Mouse (Mus musculus) embryonic facial prominence, embryonic 13.5 days (tissue): ENCODE results near the gene Irgq. TPM values are rescaled to one million over a fixed set of nuclear protein-coding genes. Genes with fewer than 3 reads are reported as not detected.
"Not testable (repeated sequence)": the region's sequence is repeated elsewhere in the genome, so short reads cannot be mapped to it uniquely, and the experiment has no call there.

Experiments
- ATAC-seq: fragments of 200-750 bp; cut with Nextera tagmentation; 2 replicates; pipeline ENCODE4 v1.8.0; 2017; ENCODE audit warnings: low read depth; ENCODE audit not compliant: insufficient number of reproducible peaks, insufficient read depth, low FRiP score, low TSS enrichment
- H3K27ac ChIP-seq: fragments of 300-500 bp; sonication (generic); 2 replicates; pipeline ENCODE4 v1.5.1; 2015; ENCODE audit warnings: moderate library complexity, mild to moderate bottlenecking, inconsistent platforms
- H3K27me3 ChIP-seq: fragments of 300-500 bp; sonication (generic); 2 replicates; pipeline ENCODE4 v1.6.1; 2015; ENCODE audit warnings: mild to moderate bottlenecking, inconsistent platforms
- H3K36me3 ChIP-seq: fragments of 300-500 bp; sonication (generic); 2 replicates; pipeline ENCODE4 v1.6.1; 2015; ENCODE audit warnings: mild to moderate bottlenecking, inconsistent platforms
- H3K4me1 ChIP-seq: fragments of 300-500 bp; sonication (generic); 2 replicates; pipeline ENCODE4 v1.6.1; 2015; ENCODE audit warnings: inconsistent platforms
- H3K4me2 ChIP-seq: fragments of 300-500 bp; sonication (generic); 2 replicates; pipeline ENCODE4 v1.6.1; 2015; ENCODE audit warnings: moderate library complexity, mild to moderate bottlenecking, inconsistent platforms
- H3K4me3 ChIP-seq: fragments of 300-500 bp; sonication (generic); 2 replicates; pipeline ENCODE4 v1.5.1; 2015; ENCODE audit warnings: mild to moderate bottlenecking, inconsistent platforms
- H3K9ac ChIP-seq: fragments of 300-500 bp; sonication (generic); 2 replicates; pipeline ENCODE4 v1.6.1; 2015; ENCODE audit warnings: mild to moderate bottlenecking, inconsistent platforms
- H3K9me3 ChIP-seq: fragments of 300-500 bp; sonication (generic); 2 replicates; pipeline ENCODE4 v1.6.1; 2016; ENCODE audit warnings: inconsistent platforms
- WGBS: fragments of 180-500 bp; shearing (Covaris S2); methylation state at CpG from one replicate; pipeline ENCODE4 v1.1.7; 2015; ENCODE audit warnings: mixed read lengths; 5-methylcytosine and 5-hydroxymethylcytosine counted together
- polyA plus RNA-seq: library from polyadenylated mRNA; unstranded; fragments of >200 nt; fragmentation: Nextera tagmentation; extraction: Ambion mirVana; gene quantifications from 2 replicates; pipeline ENCODE4 v1.2.1, GENCODE M21; 2015

Gene Irgq
- polyA plus RNA-seq, 1 experiment from 2014 or later: 9.6 TPM

GRCm38 (mm10) chr7:24517077-24517476 lies 13.4 kb upstream of the Irgq start:
- Histone ChIP-seq H3K9ac (no peak overlapping the region), H3K27ac (no peak overlapping the region), H3K4me2 (no peak overlapping the region), H3K27me3 (no peaks in the 10 kb centered on the region), H3K9me3 (no peaks in the 10 kb centered on the region), H3K36me3 (peaks cover 53% of the 10 kb centered on the region), H3K4me3 (no peak overlapping the region), H3K4me1 (no peaks in the 10 kb centered on the region)
- 41% methylated on average over 5 of the region's 5 CpGs for WGBS
- no peak for ATAC-seq

- Histone ChIP-seq H3K9ac (no peak overlapping the region), H3K27me3 (no peaks in the 10 kb centered on the region), H3K4me2 (no peak overlapping the region), H3K36me3 (peaks cover 47% of the 10 kb centered on the region), H3K4me1 (no peaks in the 10 kb centered on the region), H3K4me3 (no peak overlapping the region), H3K27ac (no peak overlapping the region), H3K9me3 (no peaks in the 10 kb centered on the region)
- 36% methylated on average over 5 of the region's 6 CpGs for WGBS
- ATAC-seq: no peak
These were observed 12.8 kb upstream of the Irgq start for GRCm38 (mm10) chr7:24517654-24518053.

GRCm38 (mm10) chr7:24519130-24519529 lies 11.4 kb upstream of the Irgq start:
- H3K36me3 ChIP-seq: peaks cover 32% of the 10 kb centered on the region
- no peaks in the 10 kb centered on the region for H3K27me3 ChIP-seq
- ATAC-seq: no peak
- H3K4me3 ChIP-seq: no peak overlapping the region
- no peak overlapping the region for H3K27ac ChIP-seq
- H3K9ac ChIP-seq: no peak overlapping the region
- no peaks in the 10 kb centered on the region for H3K9me3 ChIP-seq
- no peak overlapping the region for H3K4me2 ChIP-seq
- 35% methylated on average over 3 of the region's 3 CpGs for WGBS
- no peaks in the 10 kb centered on the region for H3K4me1 ChIP-seq

- 91% methylated on average over 10 of the region's 10 CpGs for WGBS
These were observed 10.4 kb upstream of the Irgq start for GRCm38 (mm10) chr7:24520054-24520453.

GRCm38 (mm10) chr7:24522805-24523204 lies 7.7 kb upstream of the Irgq start:
- H3K27me3 ChIP-seq: no peaks in the 10 kb centered on the region
- no peaks in the 10 kb centered on the region for H3K9me3 ChIP-seq
- no peak for ATAC-seq
- no peak overlapping the region for H3K4me3 ChIP-seq
- H3K9ac ChIP-seq: no peak overlapping the region
- peaks cover 4% of the 10 kb centered on the region for H3K36me3 ChIP-seq
- no peak overlapping the region for H3K4me2 ChIP-seq
- WGBS: 51% methylated on average over 5 of the region's 5 CpGs
- peaks cover 17% of the 10 kb centered on the region for H3K4me1 ChIP-seq
- H3K27ac ChIP-seq: no peak overlapping the region

More at GRCm38 (mm10) chr7:24520054-24520453, 10.4 kb upstream of the Irgq start:
- H3K4me3 ChIP-seq, H3K27ac ChIP-seq, H3K9me3 ChIP-seq, H3K9ac ChIP-seq, ATAC-seq, H3K27me3 ChIP-seq, H3K4me2 ChIP-seq, H3K4me1 ChIP-seq: not testable (repeated sequence)
- H3K36me3 ChIP-seq: peaks cover 23% of the 10 kb centered on the region

GRCm38 (mm10) chr7:24523723-24524122 lies 6.8 kb upstream of the Irgq start:
- Histone ChIP-seq H3K4me2 (no peak overlapping the region), H3K9me3 (no peaks in the 10 kb centered on the region), H3K36me3 (peaks cover under 1% of the 10 kb centered on the region; the same call in 1 of the 2 replicates), H3K27me3 (no peaks in the 10 kb centered on the region), H3K27ac (no peak overlapping the region), H3K9ac (no peak overlapping the region), H3K4me3 (no peak overlapping the region), H3K4me1 (peaks cover 17% of the 10 kb centered on the region)
- no peak for ATAC-seq
- WGBS: 84% methylated on average over 6 of the region's 6 CpGs

GRCm38 (mm10) chr7:24524978-24525377 lies 5.5 kb upstream of the Irgq start:
- WGBS: 81% methylated on average over 6 of the region's 6 CpGs
- Histone ChIP-seq H3K9ac (no peak overlapping the region), H3K27ac (no peak overlapping the region), H3K9me3 (no peaks in the 10 kb centered on the region), H3K4me2 (no peak overlapping the region), H3K36me3 (no peaks in the 10 kb centered on the region), H3K4me3 (no peak overlapping the region), H3K27me3 (no peaks in the 10 kb centered on the region), H3K4me1 (peaks cover 24% of the 10 kb centered on the region)
- ATAC-seq: no peak

GRCm38 (mm10) chr7:24525686-24526420 lies 4.6 kb upstream of the Irgq start:
- no peak for ATAC-seq
- Histone ChIP-seq H3K9ac (no peak overlapping the region), H3K4me1 (peaks cover 24% of the 10 kb centered on the region), H3K36me3 (no peaks in the 10 kb centered on the region), H3K4me3 (no peak overlapping the region), H3K27me3 (no peaks in the 10 kb centered on the region), H3K27ac (peak overlapping the region; percentile 90), H3K4me2 (peak overlapping the region; percentile 38), H3K9me3 (no peaks in the 10 kb centered on the region)
- WGBS: 70% methylated on average over 12 of the region's 12 CpGs

- 77% methylated on average over 11 of the region's 11 CpGs for WGBS
- Histone ChIP-seq H3K9ac (no peak overlapping the region), H3K4me1 (peaks cover 42% of the 10 kb centered on the region), H3K9me3 (no peaks in the 10 kb centered on the region), H3K36me3 (peaks cover 11% of the 10 kb centered on the region), H3K27ac (no peak overlapping the region), H3K4me3 (no peak overlapping the region), H3K4me2 (no peak overlapping the region), H3K27me3 (peaks cover 10% of the 10 kb centered on the region)
- ATAC-seq: no peak
These were observed 1.6 kb upstream of the Irgq start for GRCm38 (mm10) chr7:24528861-24529260.

GRCm38 (mm10) chr7:24529580-24529979 lies 909 bp upstream of the Irgq start:
- H3K4me2 ChIP-seq: peak overlapping the region; percentile 94
- H3K4me3 ChIP-seq: peak overlapping the region; percentile 68
- WGBS: 56% methylated on average over 11 of the region's 11 CpGs
- H3K27ac ChIP-seq: peak overlapping the region; percentile 87; the same call in 1 of the 2 replicates
- ATAC-seq: no peak
- H3K36me3 ChIP-seq: peaks cover 18% of the 10 kb centered on the region
- H3K27me3 ChIP-seq: peaks cover 11% of the 10 kb centered on the region
- H3K4me1 ChIP-seq: peaks cover 47% of the 10 kb centered on the region
- no peaks in the 10 kb centered on the region for H3K9me3 ChIP-seq
- peak overlapping the region; percentile 92 for H3K9ac ChIP-seq

GRCm38 (mm10) chr7:24531211-24531971 lies 902 bp downstream of the Irgq start:
- Histone ChIP-seq H3K4me1 (peaks cover 39% of the 10 kb centered on the region), H3K9me3 (no peaks in the 10 kb centered on the region), H3K36me3 (peaks cover 32% of the 10 kb centered on the region), H3K9ac (peak overlapping the region; percentile 92), H3K27ac (peak overlapping the region; percentile 80), H3K27me3 (peaks cover 11% of the 10 kb centered on the region), H3K4me3 (peak overlapping the region; percentile 68), H3K4me2 (peak overlapping the region; percentile 94)
- peak; percentile 50 for ATAC-seq
- WGBS: under 1% methylated on average over 43 of the region's 43 CpGs
